Mouse (Mus musculus) left cerebral cortex, postnatal 14 days (tissue): ENCODE results near the gene 4933405L10Rik. TPM values are rescaled to one million over a fixed set of nuclear protein-coding genes. Genes with fewer than 3 reads are reported as not detected.
A peak's percentile ranks its signal among the peaks of the same experiment; 100 is the strongest.

Source experiments
- DNase-seq, 2 experiments: peaks; one replicate each; pipeline ENCODE4 v3.0.0; 2021 to 2022; ENCODE audit warnings: low spot score in 2 of 2, mixed read lengths in 1 of 2
- intact Hi-C: fragments of 180-260 bp; cut with DNase I; formaldehyde crosslinking; loops from one replicate; pipeline ENCODE4 v1.15.1; 2025
- long read RNA-seq, 2 experiments: library from polyadenylated mRNA; stranded (forward); transcript quantifications; one replicate each; pipeline ENCODE4 v2.0.0; 2021
- total RNA-seq, 2 experiments: library from RNA; stranded (reverse); gene quantifications; 2 replicates each; pipeline ENCODE4 v1.2.3; 2021

Gene 4933405L10Rik
- under 1 TPM in 1 of 2 experiments, not detected in 1; 0.78 TPM for total RNA-seq
- long read RNA-seq, experiment 1, result 0 reads
- long read RNA-seq, experiment 2, result 0 reads

DNA sequence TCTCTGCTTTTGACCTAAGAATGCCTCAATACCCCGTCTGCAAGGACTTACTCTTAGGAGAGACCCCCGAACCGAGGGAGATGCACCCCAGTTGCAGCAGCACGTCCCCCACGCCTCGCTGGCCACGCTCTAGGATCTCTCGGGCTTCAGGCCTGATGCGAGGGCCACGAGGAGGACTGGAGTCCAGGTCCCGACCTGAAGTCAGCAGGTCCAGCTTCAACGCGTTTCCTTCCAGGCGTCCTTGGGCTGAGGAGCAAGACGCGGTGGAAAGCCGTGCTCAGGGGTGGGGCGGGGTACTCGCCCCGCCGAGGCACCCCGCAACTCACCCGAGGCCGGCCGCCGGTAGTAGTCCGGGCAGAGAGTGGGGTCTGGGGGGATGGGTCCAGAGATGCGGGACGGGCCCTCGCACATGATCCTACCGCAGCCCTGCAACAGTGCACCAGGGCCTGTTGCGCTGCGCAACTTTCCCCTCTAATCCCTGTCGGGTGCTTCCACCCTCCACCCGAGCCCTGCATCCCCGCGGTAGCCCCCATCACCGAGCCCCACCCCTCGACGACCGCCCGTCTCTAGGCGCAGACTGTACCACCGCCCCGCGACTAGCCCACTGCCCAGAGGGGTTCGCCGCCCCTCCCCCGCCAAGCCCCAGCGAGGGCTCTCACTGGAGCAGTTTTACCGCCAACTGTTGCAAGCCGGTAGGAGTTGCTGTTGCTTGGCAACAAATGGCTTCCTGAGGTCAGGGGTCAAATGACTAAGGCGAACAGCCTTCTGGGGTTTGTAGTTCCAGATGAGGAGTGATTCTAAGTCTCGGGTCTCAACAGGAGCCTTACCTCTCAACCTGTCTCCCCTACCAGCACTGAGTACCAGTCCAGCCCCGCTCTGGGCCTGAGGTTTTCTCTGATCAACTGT is at the start of gene 4933405L10Rik, which contains the start of gene Enkd1:
TSS of gene 4933405L10Rik (plus strand) at position 158 of the 906 bp plus-strand sequence.
TSS of gene Enkd1 (minus strand) at position 713 of the 906 bp plus-strand sequence.
- peak; percentile 91 to 96 for DNase-seq
- intact Hi-C loops, result no loop called here

DNA sequence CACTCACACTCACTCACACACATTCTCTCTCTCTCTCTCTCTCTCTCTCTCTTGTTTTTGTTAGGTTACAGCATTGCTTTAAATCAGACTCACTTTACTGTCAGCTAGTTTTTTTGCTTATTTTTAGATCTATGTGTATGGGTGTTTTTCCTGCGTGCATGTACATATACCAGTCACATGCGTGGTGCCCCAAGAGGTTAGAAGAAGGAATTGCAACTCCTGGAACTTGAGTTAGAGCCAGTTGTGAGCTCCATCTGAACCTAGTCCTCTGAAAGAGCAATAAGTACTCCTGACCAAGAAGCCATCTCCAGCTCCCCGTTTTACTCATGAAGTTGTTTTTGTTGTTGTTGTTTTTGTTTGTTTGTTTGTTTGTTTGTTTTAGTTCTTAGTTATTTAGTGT is 46.3 kb upstream of the 4933405L10Rik start:
- peak; percentile 12 to 69 for DNase-seq
- intact Hi-C loops, result no loop called here

DNA sequence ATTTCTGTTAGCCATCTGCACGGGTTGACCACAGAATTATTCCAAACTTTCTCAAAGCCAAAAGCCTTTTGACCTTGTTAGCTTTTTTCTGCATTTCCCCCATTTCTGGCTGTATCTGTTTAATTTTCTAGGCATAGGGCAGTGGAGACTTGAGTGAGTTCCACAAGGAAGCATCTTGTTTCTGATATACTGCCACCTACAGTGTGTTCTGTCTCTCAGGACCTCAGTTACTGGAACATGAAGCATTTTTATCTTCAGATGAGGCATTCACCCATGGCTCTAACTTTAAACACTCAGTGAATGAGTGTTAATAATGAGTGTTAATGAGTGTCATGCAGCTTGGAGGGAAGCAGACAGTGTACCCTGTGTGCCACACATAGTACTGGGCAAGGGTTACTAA is 29.6 kb upstream of the 4933405L10Rik start:
- DNase-seq, result no peak
- intact Hi-C loops, result no loop called here

DNA sequence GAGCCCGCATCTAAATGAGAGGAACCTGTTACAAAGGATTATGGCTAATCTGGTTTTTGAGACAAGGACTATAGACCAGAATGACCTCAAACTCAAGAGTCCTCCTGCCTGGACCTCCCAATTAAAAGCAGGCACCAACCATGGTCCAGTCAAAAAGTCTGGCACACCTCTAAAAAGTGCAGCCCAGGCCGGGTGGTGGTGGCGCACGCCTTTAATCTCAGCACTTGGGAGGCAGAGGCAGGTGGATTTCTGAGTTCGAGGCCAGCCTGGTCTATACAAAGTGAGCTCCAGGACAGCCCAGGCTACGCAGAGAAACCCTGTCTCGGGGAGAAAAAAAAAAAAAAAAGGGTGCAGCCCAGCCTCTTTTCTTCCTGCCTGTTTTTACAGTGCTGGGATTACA is 22.1 kb upstream of the 4933405L10Rik start:
- intact Hi-C loops, result no loop called here
- no peak for DNase-seq

DNA sequence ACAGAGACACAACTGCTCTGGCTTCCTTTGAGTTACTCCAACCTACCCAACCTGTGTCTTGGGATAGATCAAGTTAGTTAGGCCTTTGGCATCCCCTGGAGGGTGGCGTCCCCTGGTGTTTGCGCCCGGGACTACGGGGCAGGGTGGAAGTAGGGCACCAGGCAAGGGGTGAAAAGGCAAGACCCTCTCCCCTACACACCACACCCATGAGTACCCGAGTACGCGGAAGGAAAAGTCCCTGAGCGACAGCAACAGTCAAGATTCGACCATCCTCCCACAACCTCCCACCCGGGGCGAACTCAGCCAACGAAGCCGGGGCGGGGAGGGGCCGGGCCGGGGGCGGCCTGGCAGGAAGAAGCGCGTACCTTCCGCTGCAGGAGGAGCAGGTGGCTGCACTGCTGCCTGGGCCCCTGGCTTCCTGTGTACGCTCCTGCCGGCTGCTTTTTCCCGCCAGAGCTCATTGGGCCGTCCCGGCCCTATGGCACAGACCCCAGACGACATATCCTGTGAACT is 21.6 kb upstream of the 4933405L10Rik start, which contains the start of gene Carmil2:
TSS of gene Carmil2 (plus strand) at position 479 of the 513 bp plus-strand sequence.
- DNase-seq, result no peak
- intact Hi-C loops, result no loop called here

DNA sequence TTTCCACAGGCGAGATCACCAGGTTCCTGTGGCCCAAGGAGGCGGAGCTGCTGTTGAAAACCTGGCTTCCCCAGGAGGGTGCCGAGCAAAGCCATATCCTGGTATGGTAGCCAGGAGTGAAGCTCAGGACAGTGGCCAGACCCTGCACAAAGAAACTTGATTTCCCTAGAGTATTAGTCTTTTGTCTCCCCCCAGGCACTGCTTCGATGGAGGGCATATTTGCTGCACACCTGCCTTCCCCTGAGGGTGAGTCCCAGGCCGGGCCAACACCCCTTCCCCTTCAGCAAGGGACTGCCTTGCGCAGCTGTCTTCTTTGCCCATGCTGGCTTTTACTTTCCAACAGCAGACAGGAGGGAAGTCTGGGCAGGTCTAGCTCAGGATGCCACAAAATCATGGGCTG is 20.9 kb upstream of the 4933405L10Rik start:
- DNase-seq, result no peak
- intact Hi-C loops, result no loop called here

DNA sequence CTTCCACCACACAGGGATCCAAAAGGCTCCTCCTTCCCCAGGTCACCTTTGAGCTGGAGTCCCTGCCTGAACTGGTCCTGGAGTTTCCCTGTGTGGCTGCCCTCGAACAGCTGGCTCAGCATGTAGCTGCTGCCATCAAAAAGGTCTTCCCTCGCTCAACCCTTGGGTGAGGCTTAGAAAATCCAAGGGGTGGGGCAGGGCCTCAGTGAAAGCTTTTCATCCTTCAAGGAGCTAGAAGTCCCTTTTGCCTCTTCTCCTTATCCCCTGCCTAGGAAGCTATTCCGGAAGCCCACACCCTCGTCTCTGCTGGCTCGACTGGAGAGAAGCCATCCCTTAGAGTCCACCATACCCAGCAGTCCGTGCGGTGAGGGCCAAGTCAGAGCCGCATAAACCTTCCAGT is 19.9 kb upstream of the 4933405L10Rik start:
- intact Hi-C loops, result no loop called here

DNA sequence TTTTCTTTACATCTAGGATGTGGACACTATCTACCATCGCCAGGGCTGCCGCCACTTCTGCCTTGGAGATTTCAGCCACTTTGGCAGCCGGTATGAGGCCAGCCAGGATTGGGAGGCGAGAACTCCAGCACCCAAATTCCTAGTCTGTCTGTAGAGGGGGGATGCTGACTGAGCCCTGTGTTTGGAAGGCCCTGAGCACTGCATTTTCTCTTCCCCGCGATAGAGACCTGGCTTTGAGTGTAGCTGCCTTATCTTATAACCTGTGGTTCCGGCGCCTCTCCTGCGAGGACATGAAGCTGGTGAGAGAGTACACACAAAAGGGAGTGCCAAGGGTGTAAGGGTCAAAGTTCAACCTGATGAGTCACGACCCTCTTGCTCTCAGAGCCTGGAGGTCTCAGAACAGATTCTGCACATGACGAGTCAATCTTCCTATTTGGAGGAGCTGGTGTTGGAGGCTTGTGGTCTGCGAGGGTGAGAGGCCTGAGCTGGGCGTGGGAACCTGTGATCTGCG is 19.2 kb upstream of the 4933405L10Rik start:
- no peak for DNase-seq
- intact Hi-C loops, result no loop called here

More for the DNA sequence above, 19.9 kb upstream of the 4933405L10Rik start:
- DNase-seq, result no peak

DNA sequence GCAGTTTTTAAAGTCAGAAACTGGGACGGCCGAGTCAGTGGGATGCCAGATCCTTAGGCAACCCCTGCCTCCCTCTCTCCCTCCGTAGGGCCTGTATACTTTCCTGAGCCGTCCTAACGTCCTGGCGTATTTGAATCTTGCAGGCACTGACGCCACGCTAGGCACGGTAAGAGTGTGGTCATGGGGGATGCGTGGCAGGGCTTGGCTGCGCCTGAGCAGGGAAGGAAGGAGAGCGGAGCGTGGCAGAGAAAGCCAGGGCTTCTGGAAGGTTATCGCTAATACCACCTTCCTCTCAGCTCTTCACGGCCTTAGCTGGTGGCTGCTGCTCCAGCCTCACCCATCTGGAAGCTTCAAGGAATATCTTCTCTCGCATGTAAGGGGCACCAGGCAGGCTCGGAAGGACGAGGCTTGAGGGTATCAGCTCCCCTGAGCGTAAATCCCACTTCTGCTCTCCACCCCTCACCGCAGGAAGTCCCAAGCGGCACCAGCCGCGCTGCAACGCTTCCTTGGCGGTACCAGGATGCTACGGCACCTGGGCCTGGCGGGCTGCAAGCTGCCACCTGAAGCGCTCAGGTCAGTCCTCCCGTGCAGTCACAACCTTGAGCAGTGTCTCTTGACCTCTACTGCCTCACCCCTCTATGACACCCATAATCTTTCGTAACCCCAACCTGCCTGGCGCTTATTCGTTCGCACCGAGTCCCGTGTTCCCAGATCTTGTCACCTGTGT is 18.0 kb upstream of the 4933405L10Rik start:
- intact Hi-C loops, result no loop called here
- no peak for DNase-seq

DNA sequence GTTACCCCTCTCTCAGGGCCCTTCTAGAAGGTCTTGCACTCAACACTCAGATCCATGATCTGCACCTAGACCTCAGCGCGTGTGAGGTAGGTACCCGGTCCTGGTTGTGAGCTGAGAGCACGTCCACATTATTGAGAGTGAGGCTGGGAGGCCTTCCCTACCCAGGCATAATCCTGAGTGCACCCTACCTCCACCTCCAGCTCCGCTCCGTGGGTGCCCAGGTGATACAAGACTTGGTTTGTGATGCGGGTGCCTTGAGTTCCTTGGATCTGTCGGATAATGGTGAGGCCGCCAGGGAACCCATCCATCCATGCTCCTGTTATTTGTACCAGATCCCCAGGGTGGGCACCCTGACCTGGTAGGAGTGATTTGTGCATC is 17.5 kb upstream of the 4933405L10Rik start:
- DNase-seq, result no peak
- intact Hi-C loops, result loop anchor here (5.0 kb wide), 1 partner anchor 53 kb away; the partner anchor contains the start of genes Agrp and Ctcf

DNA sequence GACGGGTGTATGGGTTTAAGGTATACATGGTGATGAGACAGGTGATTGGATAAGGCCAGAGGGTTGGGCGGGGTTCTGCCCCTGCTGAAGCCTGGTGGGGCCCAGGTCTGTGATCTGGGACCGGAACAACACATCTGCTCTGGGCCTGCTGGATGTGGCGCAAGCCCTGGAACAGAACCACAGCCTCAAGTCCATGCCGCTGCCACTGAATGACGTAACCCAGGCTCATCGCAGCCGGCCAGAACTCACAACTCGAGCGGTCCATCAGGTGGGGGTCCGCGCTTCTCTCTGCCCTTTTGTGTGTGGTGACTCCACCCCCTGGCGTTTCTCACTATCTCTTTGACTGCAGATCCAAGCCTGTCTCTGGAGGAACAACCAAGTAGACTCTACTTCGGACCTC is 16.5 kb upstream of the 4933405L10Rik start:
- intact Hi-C loops, result loop anchor here (5.0 kb wide), 1 partner anchor 54 kb away; the partner anchor contains the start of genes Agrp and Ctcf
- DNase-seq, result no peak

DNA sequence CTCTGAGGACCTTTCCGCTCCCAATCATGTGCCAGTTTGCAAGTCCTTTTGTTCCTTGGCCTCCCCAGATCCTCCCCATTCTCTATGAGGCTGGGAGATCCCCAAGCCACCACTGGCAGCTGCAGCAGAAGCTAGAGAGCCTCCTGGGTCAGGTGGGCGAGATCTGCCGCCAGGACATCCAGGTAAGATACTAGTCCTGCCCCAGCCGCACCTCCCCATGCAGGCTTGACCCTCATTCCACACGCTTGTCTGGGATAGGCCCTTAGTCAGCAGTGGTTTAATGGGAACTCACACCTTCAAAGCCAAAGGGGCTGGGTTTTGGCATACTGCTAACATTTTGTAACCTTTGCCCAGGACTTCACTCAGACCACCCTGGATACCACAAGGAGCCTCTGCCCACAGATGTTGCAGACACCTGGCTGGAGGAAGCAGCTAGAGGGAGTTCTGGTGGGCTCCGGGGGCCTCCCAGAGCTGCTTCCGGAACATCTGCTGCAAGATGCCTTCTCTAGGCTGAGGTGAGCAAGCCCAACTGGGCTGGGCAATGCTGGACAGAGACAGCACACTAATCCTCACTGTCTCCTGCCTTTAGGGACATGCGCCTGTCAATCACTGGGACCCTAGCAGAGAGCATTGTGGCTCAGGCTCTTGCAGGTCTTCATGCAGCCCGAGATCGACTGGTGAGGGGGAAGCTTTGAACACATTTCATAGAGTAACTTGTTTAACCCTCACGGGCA is 14.8 kb upstream of the 4933405L10Rik start:
- intact Hi-C loops, result loop anchor here (5.0 kb wide), 1 partner anchor 55 kb away; the partner anchor contains the start of genes Agrp and Ctcf

DNA sequence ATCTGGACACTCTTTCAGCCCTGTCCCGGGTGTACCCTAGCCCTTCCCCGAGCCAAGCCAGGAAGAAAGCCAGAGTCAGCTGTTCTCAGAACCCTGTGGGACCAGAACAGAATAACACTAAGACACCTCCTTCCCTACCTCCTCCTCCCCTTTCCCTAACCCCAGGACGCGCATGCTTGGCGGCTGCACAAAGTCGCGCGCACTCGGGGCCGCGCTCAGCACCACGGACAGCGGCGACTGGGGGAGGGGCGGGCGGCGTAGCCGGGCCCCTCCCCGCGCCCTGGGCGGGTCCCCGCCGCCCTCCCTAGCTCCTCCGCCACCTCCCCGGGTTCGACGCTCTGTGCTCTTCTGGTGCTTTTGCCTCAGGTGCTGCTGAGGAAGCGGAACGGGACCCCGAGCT is 13.8 kb upstream of the 4933405L10Rik start:
- intact Hi-C loops, result loop anchor here (5.0 kb wide), 1 partner anchor 56 kb away; the partner anchor contains the start of genes Agrp and Ctcf
- DNase-seq, result peak; percentile 79 to 83

More for the DNA sequence above, 14.8 kb upstream of the 4933405L10Rik start:
- no peak for DNase-seq

DNA sequence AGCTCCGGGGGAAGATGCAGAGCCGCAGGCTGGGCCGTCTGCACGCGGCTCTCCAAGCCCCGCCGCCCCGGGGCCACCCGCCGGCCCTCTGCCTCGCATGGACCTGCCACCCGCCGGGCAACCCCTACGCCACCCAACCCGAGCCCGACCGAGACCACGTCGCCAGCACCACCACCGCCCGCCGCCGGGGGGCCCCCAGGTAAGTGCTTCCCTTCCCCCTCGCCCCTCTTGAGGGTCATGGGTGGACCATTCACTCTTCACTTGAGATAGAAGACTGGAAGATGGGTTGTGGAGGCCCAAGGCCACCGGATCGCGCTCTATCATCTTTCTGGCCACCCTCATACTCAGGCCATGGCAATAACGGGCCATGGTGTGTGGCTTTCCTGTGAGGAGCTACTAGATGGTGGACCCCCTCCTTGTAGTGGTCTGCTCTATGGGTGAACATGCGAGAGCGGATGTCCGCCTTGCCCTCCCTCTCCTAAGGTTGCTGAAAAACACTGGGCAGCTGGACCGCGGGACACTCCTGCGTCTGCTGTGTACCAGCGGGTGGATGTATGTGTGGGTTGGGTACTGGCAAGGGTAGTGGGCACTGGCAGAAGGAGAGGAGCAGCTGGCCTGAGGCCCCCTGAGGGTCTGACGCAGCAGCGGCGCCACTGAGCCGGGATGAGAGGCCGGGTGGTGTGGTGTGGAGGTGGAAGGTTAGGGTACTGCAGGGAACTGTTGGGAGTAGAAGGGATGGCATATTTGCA is 13.2 kb upstream of the 4933405L10Rik start:
- peak; percentile 54 to 55 for DNase-seq
- intact Hi-C loops, result loop anchor here (5.0 kb wide), 1 partner anchor 57 kb away; the partner anchor contains the start of genes Agrp and Ctcf

DNA sequence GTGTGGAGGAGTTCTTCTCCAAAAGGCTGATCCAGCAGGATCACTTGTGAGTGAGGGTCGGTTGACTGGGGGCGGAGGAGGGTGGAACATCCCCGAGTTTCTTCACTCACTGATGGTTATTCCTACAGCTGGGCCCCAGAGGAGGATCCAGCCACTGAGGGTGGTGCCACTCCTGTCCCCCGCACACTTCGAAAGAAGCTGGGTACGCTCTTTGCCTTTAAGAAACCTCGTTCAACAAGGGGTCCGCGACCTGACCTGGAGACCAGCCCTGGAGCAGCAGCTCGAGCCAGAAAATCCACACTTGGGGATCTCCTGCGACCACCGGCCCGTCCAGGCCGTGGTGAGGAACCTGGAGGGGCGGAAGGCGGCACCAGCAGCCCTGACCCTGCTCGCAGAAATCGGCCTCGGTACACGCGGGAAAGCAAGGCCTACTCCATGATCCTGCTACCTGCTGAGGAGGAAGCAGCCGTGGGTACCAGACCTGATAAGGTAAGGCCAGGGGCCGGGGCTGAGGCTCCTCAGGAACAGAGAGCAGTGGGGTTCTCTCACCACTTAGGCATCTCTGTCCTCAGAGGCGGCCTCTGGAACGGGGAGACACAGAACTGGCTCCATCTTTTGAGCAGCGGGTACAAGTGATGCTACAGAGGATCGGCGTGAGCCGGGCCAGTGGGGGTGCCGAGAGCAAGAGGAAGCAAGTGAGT is 12.2 kb upstream of the 4933405L10Rik start:
- DNase-seq, result peak in 1 of 2 experiments; percentile 8
- intact Hi-C loops, result loop anchor here (5.0 kb wide), 1 partner anchor 73 kb away; no protein-coding TSS in a partner anchor

DNA sequence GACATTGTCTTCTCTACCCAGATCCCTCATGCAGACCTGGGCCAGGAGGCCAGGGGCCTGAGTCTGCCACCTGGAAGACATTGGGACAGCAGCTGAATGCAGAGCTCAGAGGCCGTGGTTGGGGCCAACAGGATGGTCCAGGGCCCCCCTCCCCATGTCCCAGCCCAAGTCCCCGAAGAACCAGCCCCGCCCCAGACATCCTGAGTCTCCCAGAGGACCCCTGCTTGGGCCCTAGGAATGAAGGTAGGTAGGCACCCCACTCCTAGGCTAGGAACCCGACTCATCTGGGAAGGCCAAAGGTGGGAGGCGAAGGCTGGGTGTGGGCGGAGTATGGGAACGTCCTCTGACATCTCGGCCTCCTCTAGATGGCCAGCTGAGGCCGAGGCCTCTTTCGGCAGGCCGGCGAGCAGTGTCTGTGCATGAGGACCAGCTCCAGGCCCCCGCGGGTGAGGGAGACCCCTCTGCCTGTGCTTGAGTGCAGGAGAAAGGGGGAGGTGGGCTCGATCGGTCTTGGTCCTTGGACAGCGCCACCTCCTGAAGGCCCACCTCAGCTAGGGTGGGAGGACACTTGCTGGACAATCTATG is 10.2 kb upstream of the 4933405L10Rik start:
- DNase-seq, result no peak
- intact Hi-C loops, result loop anchor here (5.0 kb wide), 1 partner anchor 75 kb away; no protein-coding TSS in a partner anchor

DNA sequence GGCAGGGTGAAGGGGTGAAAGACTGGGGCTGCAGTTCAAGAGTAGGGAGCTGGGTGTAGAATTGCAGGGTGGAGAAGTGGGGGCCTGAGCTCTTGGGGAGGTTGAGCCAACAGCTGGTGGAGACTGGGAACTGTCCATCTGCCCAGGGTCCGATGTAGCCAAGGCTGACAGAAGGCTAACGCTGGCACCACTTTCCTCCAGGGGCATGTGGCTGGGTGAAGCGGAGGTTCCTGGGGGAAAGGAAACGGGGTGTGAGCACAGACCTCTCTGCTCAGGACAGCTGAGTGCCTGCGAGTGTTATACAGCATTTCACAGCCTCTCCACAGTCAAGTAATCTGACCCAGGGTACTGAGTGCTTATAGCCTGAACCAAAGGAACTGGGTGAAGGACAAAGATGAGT is 8.7 kb upstream of the 4933405L10Rik start:
- DNase-seq, result no peak
- intact Hi-C loops, result loop anchor here (5.0 kb wide), 1 partner anchor 76 kb away; no protein-coding TSS in a partner anchor
